Mouse (Mus musculus): Measurements from ENCODE around the gene Arhgef16. TPM values are rescaled to one million over a fixed set of nuclear protein-coding genes. Genes with fewer than 3 reads are reported as not detected.

The Arhgef16 gene
- polyA plus RNA-seq (2017; shearing (Covaris generic)): 0.23 TPM

DNA sequence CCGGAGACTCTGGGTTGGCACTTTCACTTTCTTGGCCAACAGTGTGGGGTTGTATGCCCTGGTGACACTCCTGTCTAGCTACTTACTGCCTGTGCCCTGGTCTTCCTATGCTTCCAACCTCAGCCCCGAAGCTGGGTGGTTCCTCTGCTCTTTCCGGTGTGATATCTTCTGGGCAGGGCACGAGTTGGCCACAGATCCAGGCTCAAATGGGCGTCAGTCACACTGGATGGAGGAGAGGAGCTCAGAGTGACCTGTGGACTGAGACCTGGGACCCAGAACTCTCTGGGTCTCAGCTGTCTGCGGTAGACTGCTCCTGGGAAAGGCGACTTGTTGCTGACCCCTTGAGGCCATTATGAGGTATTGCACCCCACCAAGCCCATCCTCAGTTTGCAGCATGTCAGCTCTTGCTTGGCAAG is at the start of gene Arhgef16:
Gene Arhgef16 (minus strand): TSS at position 211 of the 416 bp plus-strand sequence.

DNA sequence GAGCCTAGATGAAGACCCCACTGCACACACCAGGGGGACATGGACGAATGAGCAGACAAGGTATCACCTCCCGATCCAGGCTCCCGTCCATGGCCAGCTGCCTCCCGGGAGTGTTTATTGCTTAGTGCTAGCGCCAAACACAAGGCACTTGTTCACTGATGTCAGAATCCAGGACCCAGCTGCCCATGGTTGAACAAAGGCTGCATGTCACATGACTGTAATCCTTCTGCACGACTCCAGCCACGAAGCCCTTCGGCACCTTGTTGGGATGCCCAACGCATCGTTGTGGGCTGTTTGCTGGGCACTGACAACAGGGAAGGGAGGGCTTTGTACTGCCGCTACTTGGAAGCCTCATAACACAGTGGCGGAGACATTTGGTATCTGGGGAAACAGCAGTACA is 34.3 kb upstream of the Arhgef16 start, which contains the start of gene B230104I21Rik:
Gene B230104I21Rik (plus strand): TSS at position 367 of the 400 bp plus-strand sequence.

Other genes starting within 250 kb of the Arhgef16 start
- gene Trp73, start 161.5 kb downstream of the Arhgef16 start, polyA plus RNA-seq (2017; shearing (Covaris generic)): 0.09 TPM
- 40.2 TPM for gene Wrap73, start 159.3 kb downstream of the Arhgef16 start, polyA plus RNA-seq (2017; shearing (Covaris generic))
- 30.2 TPM for gene Tprgl, start 141.0 kb downstream of the Arhgef16 start, polyA plus RNA-seq (2017; shearing (Covaris generic))
- gene Megf6, start 130.9 kb downstream of the Arhgef16 start, polyA plus RNA-seq (2017; shearing (Covaris generic)): 0.10 TPM
- not detected for gene B230104I21Rik, start 34.5 kb upstream of the Arhgef16 start, polyA plus RNA-seq (2017; shearing (Covaris generic))